Comparison of ENCODE assay signal across 8 mouse cellular contexts in genomic region chr16:96081742-96082241, GRCm38 (mm10). TPM values are rescaled to one million over a fixed set of nuclear protein-coding genes. Genes with fewer than 3 reads are reported as not detected.
DNase-seq lines count a peak whose midpoint lies in the region; ATAC-seq and TF ChIP-seq lines count a peak whose summit lies in the region.

No protein-coding gene starts in this region.

- H3K4me2 ChIP-seq in heart, embryonic 11.5 days, result peak overlapping the region; percentile 84
- peak overlapping the region; percentile 73 for H3K4me2 ChIP-seq in embryonic facial prominence, embryonic 14.5 days (ENCODE audit: low read depth, low read length)
- peak overlapping the region; percentile 70 for H3K4me2 ChIP-seq in hindbrain, postnatal 0 days (ENCODE audit: low read depth, low read length)
- peak overlapping the region; percentile 63 for H3K4me2 ChIP-seq in liver, embryonic 11.5 days
- peak overlapping the region; percentile 66 for H3K4me2 ChIP-seq in neural tube, embryonic 12.5 days (replicated peaks)

- H3K4me1 ChIP-seq in heart, embryonic 11.5 days (ENCODE audit: control insufficient read depth, insufficient read depth, low read length), result peaks cover 17% of the 10 kb centered on the region
- peaks cover 8% of the 10 kb centered on the region; the same call in 1 of the 2 replicates for H3K4me1 ChIP-seq in embryonic facial prominence, embryonic 14.5 days (ENCODE audit: control insufficient read depth, insufficient read depth, low read length)
- peaks cover 5% of the 10 kb centered on the region for H3K4me1 ChIP-seq in hindbrain, postnatal 0 days (ENCODE audit: insufficient read depth, low read length)
- peaks cover 11% of the 10 kb centered on the region; the same call in 1 of the 2 replicates for H3K4me1 ChIP-seq in liver, embryonic 11.5 days (replicated peaks; ENCODE audit: control insufficient read depth, insufficient read depth, low read length)
- peaks cover 25% of the 10 kb centered on the region for H3K4me1 ChIP-seq in neural tube, embryonic 12.5 days

- under 1% methylated on average over 44 of the region's 68 CpGs for WGBS in heart, embryonic 11.5 days (ENCODE audit: insufficient replicate concordance)
- 0% methylated on average over 6 of the region's 68 CpGs for WGBS in embryonic facial prominence, embryonic 14.5 days
- 3% methylated on average over 45 of the region's 68 CpGs for WGBS in hindbrain, postnatal 0 days
- 1% methylated on average over 52 of the region's 68 CpGs for WGBS in liver, embryonic 11.5 days
- under 1% methylated on average over 65 of the region's 68 CpGs for WGBS in neural tube, embryonic 12.5 days

- H3K27ac ChIP-seq in heart, embryonic 11.5 days (ENCODE audit: low read depth, low read length), result peak overlapping the region; percentile 97
- peak overlapping the region; percentile 97 for H3K27ac ChIP-seq in embryonic facial prominence, embryonic 14.5 days (replicated peaks; ENCODE audit: low read depth, low read length)
- peak overlapping the region; percentile 99 for H3K27ac ChIP-seq in hindbrain, postnatal 0 days
- H3K27ac ChIP-seq in liver, embryonic 11.5 days (ENCODE audit: low read depth, low read length), result peak overlapping the region; percentile 93
- peak overlapping the region; percentile 94 for H3K27ac ChIP-seq in neural tube, embryonic 12.5 days

- H3K4me3 ChIP-seq in heart, embryonic 11.5 days (ENCODE audit: low read depth, low read length), result peak overlapping the region; percentile 67
- peak overlapping the region; percentile 100 for H3K4me3 ChIP-seq in embryonic facial prominence, embryonic 14.5 days (ENCODE audit: low read depth, low read length)
- peak overlapping the region; percentile 99 for H3K4me3 ChIP-seq in hindbrain, postnatal 0 days (ENCODE audit: low read length)
- peak overlapping the region; percentile 97 for H3K4me3 ChIP-seq in liver, embryonic 11.5 days (ENCODE audit: low read depth, low read length)
- peak overlapping the region; percentile 97 for H3K4me3 ChIP-seq in neural tube, embryonic 12.5 days

- TF ChIP-seq CTCF in hindbrain, postnatal 0 days (IDR thresholded peaks at IDR 0.05; ENCODE audit: low read depth), result no peak

- peak; percentile 27 for ATAC-seq in heart, embryonic 11.5 days (replicated peaks; ENCODE audit: insufficient number of reproducible peaks, low FRiP score, low TSS enrichment)
- ATAC-seq in embryonic facial prominence, embryonic 14.5 days (ENCODE audit: low read depth), result peak; percentile 21
- ATAC-seq in hindbrain, postnatal 0 days, result peak; percentile 51
- peak; percentile 29 for ATAC-seq in liver, embryonic 11.5 days (replicated peaks; ENCODE audit: low FRiP score)
- peak; percentile 51 for ATAC-seq in neural tube, embryonic 12.5 days (ENCODE audit: low FRiP score, low read depth)
- no peak for ATAC-seq in megakaryocyte-erythroid progenitor cell, adult 5-6 weeks (replicated peaks; ENCODE audit: low FRiP score, low TSS enrichment, poor library complexity, severe bottlenecking)

- peak overlapping the region; percentile 89 for H3K9ac ChIP-seq in heart, embryonic 11.5 days (ENCODE audit: low read depth, low read length)
- peak overlapping the region; percentile 98 for H3K9ac ChIP-seq in embryonic facial prominence, embryonic 14.5 days (ENCODE audit: low read depth, low read length)
- peak overlapping the region; percentile 100 for H3K9ac ChIP-seq in hindbrain, postnatal 0 days (replicated peaks; ENCODE audit: low read length)
- peak overlapping the region; percentile 96 for H3K9ac ChIP-seq in liver, embryonic 11.5 days (ENCODE audit: low read depth, low read length)
- H3K9ac ChIP-seq in neural tube, embryonic 12.5 days, result peak overlapping the region; percentile 99

- no peaks in the 10 kb centered on the region for H3K9me3 ChIP-seq in heart, embryonic 11.5 days (replicated peaks; ENCODE audit: control insufficient read depth, low read length)
- H3K9me3 ChIP-seq in embryonic facial prominence, embryonic 14.5 days (ENCODE audit: control insufficient read depth, low read length), result no peaks in the 10 kb centered on the region
- H3K9me3 ChIP-seq in hindbrain, postnatal 0 days (ENCODE audit: low read length), result no peaks in the 10 kb centered on the region
- H3K9me3 ChIP-seq in liver, embryonic 11.5 days (ENCODE audit: control insufficient read depth, low read length), result no peaks in the 10 kb centered on the region
- no peaks in the 10 kb centered on the region for H3K9me3 ChIP-seq in neural tube, embryonic 12.5 days

- H3K36me3 ChIP-seq in heart, embryonic 11.5 days (ENCODE audit: control insufficient read depth, insufficient read depth, low read length), result peaks cover 11% of the 10 kb centered on the region
- peaks cover 35% of the 10 kb centered on the region for H3K36me3 ChIP-seq in embryonic facial prominence, embryonic 14.5 days (ENCODE audit: control insufficient read depth, insufficient read depth, low read length)
- H3K36me3 ChIP-seq in hindbrain, postnatal 0 days (ENCODE audit: insufficient read depth, low read length), result peaks cover 16% of the 10 kb centered on the region; the same call in 1 of the 2 replicates
- H3K36me3 ChIP-seq in liver, embryonic 11.5 days (ENCODE audit: control insufficient read depth, insufficient read depth, low read length), result peaks cover 12% of the 10 kb centered on the region; the same call in 1 of the 2 replicates
- peaks cover 22% of the 10 kb centered on the region for H3K36me3 ChIP-seq in neural tube, embryonic 12.5 days

- no peaks in the 10 kb centered on the region for H3K27me3 ChIP-seq in heart, embryonic 11.5 days (ENCODE audit: control insufficient read depth, insufficient read depth, low read length)
- H3K27me3 ChIP-seq in embryonic facial prominence, embryonic 14.5 days (replicated peaks; ENCODE audit: control insufficient read depth, insufficient read depth, low read length), result no peaks in the 10 kb centered on the region
- H3K27me3 ChIP-seq in hindbrain, postnatal 0 days (ENCODE audit: insufficient read depth, low read length), result no peaks in the 10 kb centered on the region
- no peaks in the 10 kb centered on the region for H3K27me3 ChIP-seq in liver, embryonic 11.5 days (replicated peaks; ENCODE audit: control insufficient read depth, insufficient read depth, low read length)
- no peaks in the 10 kb centered on the region for H3K27me3 ChIP-seq in neural tube, embryonic 12.5 days (replicated peaks)

- no peak for DNase-seq in heart, adult 9 months (ENCODE audit: low spot score in 2 of 2)
- DNase-seq in adipocyte (ENCODE audit: low spot score), result peak; percentile 44
- peak; percentile 9 for DNase-seq in embryonic facial prominence, embryonic 14.5 days (ENCODE audit: low spot score)
- no peak for DNase-seq in hindbrain, postnatal 0 days (ENCODE audit: low spot score)
- DNase-seq in liver, embryonic 11.5 days (ENCODE audit: low spot score), result peak; percentile 70

RNA-seq across cellular contexts. Expression of gene Brwd1, which starts 0.5 kb away (rescaled TPM):
- polyA plus RNA-seq in heart, embryonic 11.5 days (2014; fragmentation: Nextera tagmentation; extraction: Ambion mirVana), result 93.8 and 97.7 TPM in 2 replicates
- 107 and 108 TPM in 2 replicates for polyA plus RNA-seq in embryonic facial prominence, embryonic 14.5 days (2014; fragmentation: Nextera tagmentation; extraction: Ambion mirVana)
- 128 and 130 TPM in 2 replicates for total RNA-seq in hindbrain, postnatal 0 days (2014; rRNA removed)
- 135 and 144 TPM in 2 replicates for polyA plus RNA-seq in hindbrain, postnatal 0 days (2015; fragmentation: Nextera tagmentation; extraction: Ambion mirVana)
- 46.3 and 52.0 TPM in 2 replicates for polyA plus RNA-seq in liver, embryonic 11.5 days (2014; fragmentation: Nextera tagmentation; extraction: Ambion mirVana)
- polyA plus RNA-seq in neural tube, embryonic 12.5 days (2016; fragmentation: Nextera tagmentation; extraction: Ambion mirVana), result 219 and 234 TPM in 2 replicates
- total RNA-seq in megakaryocyte-erythroid progenitor cell, adult 5-6 weeks (2014; fragmentation: Nextera tagmentation), result 66.3 and 76.7 TPM in 2 replicates
- total RNA-seq in megakaryocyte-erythroid progenitor cell, adult 5-6 weeks (2017), result 56.5 and 66.8 TPM in 2 replicates

RNA-seq across cellular contexts. Expression of gene Hmgn1, which starts 45.7 kb away (rescaled TPM):
- polyA plus RNA-seq in heart, embryonic 11.5 days (2014; fragmentation: Nextera tagmentation; extraction: Ambion mirVana), result 543 and 564 TPM in 2 replicates
- 528 and 592 TPM in 2 replicates for polyA plus RNA-seq in embryonic facial prominence, embryonic 14.5 days (2014; fragmentation: Nextera tagmentation; extraction: Ambion mirVana)
- 85.9 and 103 TPM in 2 replicates for total RNA-seq in hindbrain, postnatal 0 days (2014; rRNA removed)
- 207 and 258 TPM in 2 replicates for polyA plus RNA-seq in hindbrain, postnatal 0 days (2015; fragmentation: Nextera tagmentation; extraction: Ambion mirVana)
- 450 and 470 TPM in 2 replicates for polyA plus RNA-seq in liver, embryonic 11.5 days (2014; fragmentation: Nextera tagmentation; extraction: Ambion mirVana)
- polyA plus RNA-seq in neural tube, embryonic 12.5 days (2016; fragmentation: Nextera tagmentation; extraction: Ambion mirVana), result 680 and 694 TPM in 2 replicates
- 204 and 213 TPM in 2 replicates for total RNA-seq in megakaryocyte-erythroid progenitor cell, adult 5-6 weeks (2014; fragmentation: Nextera tagmentation)
- 395 and 654 TPM in 2 replicates for total RNA-seq in megakaryocyte-erythroid progenitor cell, adult 5-6 weeks (2017)

Comparison
In these comparisons a context has a peak if more than half of its experiments do, and no peak if none do; other contexts are left out.
1. DNase-seq: peak in adipocyte (single experiment), embryonic facial prominence, embryonic 14.5 days (single experiment) and liver, embryonic 11.5 days (single experiment); none in heart, adult 9 months (0 of 2) and hindbrain, postnatal 0 days (single experiment).
2. Peak in every context shown above with its lines, with median percentiles within 50 percentile points of each other: H3K27ac ChIP-seq, H3K4me2 ChIP-seq, H3K4me3 ChIP-seq and H3K9ac ChIP-seq.